Mouse (Mus musculus) cerebellum, adult 9-11 months (tissue): ENCODE data around the gene Aplf.
"Not testable (repeated sequence)": the region's sequence is repeated elsewhere in the genome, so short reads cannot be mapped to it uniquely, and the experiment has no call there.

Experiments
- DNase-seq: peaks from one replicate; pipeline ENCODE4 v3.0.0; 2022

Gene Aplf

DNA sequence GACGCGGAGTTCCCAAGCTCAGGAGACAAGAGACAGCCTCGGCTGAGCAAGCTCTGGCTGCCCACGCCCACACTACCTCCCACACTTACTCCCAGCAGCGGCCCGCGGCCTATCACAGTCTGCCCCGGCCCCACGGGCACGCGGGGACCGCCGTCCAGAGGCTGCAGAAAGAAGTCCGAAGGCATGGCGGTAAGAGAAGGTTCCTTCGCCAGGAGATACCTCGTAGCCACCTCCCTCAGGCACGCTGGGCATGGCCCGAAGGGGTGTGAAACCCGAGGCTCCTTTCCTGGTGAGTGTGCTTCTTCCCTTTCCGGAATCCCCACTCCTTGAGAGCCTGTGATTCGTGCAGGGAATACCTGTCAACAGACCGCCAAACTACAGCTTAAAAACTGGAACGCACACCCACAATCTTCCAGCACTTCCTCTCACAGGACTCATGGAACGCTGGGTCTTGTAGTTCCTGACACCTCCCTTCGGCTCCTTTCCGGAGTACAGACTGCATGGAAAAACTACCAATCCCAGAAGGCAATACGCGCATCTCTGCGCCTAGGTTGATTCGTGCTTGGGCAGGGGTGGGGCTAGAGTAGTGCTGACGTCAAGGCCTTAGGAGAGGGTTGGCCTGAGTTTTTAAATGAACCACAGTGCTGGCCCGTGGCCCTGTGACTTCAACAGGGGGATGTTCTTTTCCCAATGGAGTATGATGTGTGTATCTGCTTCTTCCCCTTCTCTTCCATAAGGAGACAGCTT is at the start of gene Aplf:
TSS of gene Aplf (minus strand) at position 423 of the 747 bp plus-strand sequence.
- DNase-seq: peak; percentile 94

DNA sequence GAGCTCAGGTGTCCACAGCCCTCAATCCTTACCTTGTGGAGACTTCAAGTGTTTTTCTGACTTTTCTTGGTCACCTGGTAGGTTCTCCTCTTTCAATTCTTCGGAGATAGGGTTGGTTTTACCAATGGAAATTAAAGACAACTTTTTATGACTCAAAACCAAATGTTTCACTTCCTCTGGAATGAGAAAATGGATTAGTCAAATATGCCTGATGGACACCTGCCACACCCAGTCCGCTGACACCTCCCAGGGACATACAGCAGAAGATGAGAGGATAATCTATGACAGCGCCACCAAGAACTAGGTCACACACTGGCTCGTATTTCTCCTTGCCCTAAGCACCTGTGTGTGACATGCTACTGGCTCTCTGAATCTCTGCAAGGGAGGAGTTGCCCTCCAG is 42.1 kb upstream of the Aplf start:
- DNase-seq: no peak

DNA sequence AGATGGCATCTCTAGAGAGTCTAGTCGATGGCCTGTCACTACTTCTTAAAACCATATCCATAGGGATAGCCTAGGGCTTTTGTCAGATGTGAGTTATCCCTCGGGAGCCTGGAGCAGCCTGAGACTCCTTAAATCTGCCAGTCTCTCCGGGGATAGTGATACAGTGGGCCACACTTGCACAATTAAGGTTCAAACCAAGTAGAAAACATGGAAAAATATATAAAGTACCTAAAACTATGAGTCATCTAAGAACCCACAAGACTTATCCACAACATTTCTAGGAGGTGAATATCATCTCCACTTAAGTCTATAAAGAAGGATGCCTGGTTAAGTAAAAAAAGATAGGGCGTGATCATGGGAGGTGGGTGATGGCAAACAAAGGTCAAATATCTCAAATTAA is 40.3 kb upstream of the Aplf start:
- DNase-seq: no peak

DNA sequence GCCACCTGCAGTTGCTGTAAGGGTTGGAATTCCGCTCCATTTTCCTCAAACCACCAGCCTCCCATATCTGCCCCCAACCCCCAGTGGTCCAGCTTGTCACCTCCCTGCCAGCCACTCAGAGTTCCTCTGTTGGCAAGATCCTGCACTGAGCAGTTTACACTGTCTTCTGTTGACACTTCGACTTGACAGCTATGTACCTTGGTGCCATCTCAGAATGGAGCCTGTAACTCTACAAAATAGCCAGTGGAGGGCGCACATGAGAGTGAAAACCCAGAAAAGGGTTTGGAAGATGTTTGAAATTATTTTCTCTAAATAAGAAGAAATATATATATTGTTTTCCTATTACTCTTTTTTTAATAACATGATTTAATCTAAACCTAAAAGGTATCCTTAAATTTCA is 34.3 kb upstream of the Aplf start:
- DNase-seq: no peak

DNA sequence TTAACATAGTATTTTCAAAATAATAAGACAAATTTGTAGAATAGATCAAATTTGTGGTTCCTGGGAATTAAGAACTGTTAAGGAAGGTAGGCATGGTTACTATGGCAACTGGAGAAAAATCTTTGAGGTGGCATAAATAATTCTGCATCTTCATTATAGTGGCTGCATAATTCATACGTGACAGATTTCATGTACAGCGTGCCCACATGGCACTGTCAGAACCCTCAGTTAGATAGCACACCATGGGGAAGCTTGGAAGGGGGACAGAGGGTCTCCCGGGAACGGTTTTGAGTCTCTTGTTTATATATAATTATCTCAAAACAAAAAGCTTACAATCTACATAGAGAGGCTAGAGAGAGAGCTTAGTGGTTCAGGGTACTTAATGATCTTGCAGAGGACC is 24.6 kb upstream of the Aplf start:
- no peak for DNase-seq

GRCm38 (mm10) chr6:87695947-87696346 is 24.0 kb upstream of the Aplf start:
- DNase-seq: no peak

GRCm38 (mm10) chr6:87680418-87680817 is 8.4 kb upstream of the Aplf start:
- no peak for DNase-seq

DNA sequence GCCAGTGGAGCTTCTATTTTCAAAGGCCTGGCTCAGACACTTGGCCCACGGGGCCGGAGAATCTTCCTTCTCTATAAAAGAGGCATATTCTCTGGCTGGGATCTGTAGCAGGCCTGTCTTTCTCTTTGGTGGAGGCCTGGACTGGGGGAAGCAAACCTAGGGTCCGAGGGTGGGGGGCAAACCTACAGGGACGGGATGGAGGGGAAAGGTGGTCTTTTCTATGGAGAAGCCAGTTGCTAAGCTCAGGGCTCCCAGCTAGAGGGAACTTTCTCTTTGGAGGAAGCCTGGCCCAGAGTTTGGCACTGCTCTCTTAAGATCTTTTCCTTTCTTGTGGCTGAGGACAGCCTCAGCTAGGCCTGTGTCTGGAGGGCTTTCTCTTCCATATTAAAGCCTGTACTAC is 668 bp upstream of the Aplf start:
- DNase-seq: peak; percentile 25

GRCm38 (mm10) chr6:87671353-87671752 is 640 bp downstream of the Aplf start:
- no peak for DNase-seq

- no peak for DNase-seq
These were observed 2.0 kb downstream of the Aplf start for GRCm38 (mm10) chr6:87669894-87670588.

- no peak for DNase-seq
These were observed 3.3 kb downstream of the Aplf start for GRCm38 (mm10) chr6:87668733-87669132.

DNA sequence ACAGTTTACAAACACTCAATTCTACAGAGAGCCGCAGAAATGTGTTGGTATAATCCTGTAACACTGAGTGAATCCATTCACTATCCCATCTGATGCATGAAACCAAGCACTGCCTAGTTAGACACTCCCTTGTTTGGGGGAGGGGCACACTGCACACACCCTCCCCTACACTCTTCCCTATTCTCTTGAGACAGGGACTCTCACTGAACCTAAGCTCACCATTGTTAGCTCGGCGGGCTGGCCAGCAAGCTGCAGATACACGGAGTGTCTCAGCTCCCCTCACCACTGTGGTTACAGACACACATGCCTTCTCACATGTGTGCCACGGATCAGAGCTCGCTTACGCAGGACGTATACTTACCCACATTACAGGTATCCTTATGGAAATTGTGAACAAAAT is 4.2 kb downstream of the Aplf start:
- DNase-seq: no peak

GRCm38 (mm10) chr6:87663445-87663844 is 8.5 kb downstream of the Aplf start:
- DNase-seq: no peak

GRCm38 (mm10) chr6:87662197-87662596 is 9.8 kb downstream of the Aplf start:
- DNase-seq: no peak

DNA sequence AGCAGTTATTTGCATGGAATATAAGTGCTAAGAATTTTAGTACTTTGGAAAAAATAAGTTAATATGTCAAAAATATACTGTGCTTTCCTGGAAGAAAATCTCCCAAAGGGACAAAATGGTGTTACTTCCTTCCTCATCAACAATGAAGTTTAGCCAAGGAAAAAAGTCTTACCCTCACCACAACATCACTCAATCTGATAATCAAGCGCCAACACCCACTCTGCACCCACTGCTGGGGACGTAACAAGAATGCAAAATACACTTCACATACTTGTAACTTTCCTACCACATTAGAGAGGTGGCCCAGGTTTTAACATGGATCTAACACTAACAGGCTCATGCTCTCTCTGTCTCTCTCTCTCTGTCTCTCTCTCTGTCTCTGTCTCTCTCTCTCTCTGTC is 10.3 kb downstream of the Aplf start:
- DNase-seq: no peak

- DNase-seq: no peak
These were observed 13.2 kb downstream of the Aplf start for GRCm38 (mm10) chr6:87658816-87659215.

DNA sequence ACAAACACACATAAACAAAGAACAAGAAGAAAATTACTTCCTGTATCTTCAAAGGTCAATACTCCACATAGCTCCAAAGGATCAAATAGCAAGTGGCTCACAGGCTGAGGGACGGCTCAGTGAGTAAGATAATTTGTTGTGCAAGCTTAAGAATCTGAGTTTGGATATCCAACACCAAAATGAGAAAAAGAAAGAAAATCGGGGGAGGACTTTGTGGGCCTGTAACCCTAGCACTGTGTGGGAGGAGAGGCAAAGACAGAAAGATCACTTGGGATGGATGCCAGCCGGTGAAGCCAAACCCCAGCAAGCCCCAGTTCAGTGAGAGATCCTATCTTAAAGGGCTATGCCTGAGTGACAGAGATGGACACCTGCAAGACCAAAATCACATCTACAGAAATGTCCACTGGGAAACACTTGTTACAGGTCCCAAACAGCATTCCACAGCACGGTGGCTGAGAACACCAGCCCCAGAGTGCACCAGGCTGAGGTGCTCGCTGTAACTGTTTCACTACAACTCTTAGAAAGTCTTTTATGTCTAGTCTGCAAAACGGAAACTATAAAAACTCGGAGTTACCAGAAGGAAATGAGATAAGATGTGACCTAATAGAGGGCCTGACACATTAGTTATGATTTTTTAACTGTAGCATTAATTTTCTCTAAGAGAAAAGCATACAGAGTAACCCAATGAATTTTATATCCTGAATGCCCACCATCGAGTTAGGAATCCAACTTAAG is 17.9 kb downstream of the Aplf start:
- no peak for DNase-seq

- no peak for DNase-seq
These were observed 18.5 kb downstream of the Aplf start for GRCm38 (mm10) chr6:87653478-87653877.

DNA sequence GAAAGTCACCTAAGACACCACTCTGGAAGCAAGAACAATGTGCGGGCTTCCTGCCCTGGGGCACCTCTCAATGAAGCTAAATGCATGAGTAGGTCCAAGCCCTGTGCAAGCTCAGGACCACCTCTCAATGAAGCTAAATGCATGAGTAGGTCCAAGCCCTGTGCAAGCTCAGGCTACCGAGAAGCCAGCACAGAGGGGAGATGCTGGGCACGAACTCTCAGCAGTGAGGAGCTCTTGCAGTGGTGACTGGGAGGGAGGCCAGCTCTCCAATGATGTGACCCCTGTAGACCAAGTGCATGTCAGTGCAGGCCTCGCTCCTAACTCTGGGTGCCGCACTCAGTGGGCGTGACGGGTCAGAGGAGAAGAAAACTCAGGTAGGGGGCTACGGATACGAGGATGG is 19.3 kb downstream of the Aplf start:
- no peak for DNase-seq

- no peak for DNase-seq
These were observed 20.2 kb downstream of the Aplf start for GRCm38 (mm10) chr6:87651787-87652186.

GRCm38 (mm10) chr6:87638134-87638660 is 33.8 kb downstream of the Aplf start:
- no peak for DNase-seq

GRCm38 (mm10) chr6:87632176-87632575 is 39.8 kb downstream of the Aplf start:
- no peak for DNase-seq

- not testable (repeated sequence) for DNase-seq
These were observed 43.1 kb downstream of the Aplf start for GRCm38 (mm10) chr6:87628936-87629335.

DNA sequence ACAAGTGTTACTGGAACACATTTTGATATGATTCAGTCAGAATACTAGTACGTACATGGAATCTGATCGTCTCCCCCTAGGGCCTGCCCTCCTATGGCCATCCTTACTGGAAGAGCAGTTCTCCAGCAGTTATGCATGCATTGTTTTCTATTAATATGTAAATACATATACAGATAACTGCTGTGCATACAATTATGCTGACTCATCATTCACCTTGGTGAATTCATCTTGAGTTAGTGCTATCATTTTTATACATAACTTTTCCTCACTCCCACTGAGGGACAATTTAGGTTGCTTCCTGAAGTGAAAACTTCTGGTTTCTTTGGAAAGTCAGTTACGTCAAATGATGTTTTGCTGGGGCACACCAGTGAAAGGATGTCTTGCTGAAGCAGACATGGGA is 48.8 kb downstream of the Aplf start:
- no peak for DNase-seq
